Mouse (Mus musculus): ENCODE results near the gene Cnot2.

The Cnot2 gene

DNA sequence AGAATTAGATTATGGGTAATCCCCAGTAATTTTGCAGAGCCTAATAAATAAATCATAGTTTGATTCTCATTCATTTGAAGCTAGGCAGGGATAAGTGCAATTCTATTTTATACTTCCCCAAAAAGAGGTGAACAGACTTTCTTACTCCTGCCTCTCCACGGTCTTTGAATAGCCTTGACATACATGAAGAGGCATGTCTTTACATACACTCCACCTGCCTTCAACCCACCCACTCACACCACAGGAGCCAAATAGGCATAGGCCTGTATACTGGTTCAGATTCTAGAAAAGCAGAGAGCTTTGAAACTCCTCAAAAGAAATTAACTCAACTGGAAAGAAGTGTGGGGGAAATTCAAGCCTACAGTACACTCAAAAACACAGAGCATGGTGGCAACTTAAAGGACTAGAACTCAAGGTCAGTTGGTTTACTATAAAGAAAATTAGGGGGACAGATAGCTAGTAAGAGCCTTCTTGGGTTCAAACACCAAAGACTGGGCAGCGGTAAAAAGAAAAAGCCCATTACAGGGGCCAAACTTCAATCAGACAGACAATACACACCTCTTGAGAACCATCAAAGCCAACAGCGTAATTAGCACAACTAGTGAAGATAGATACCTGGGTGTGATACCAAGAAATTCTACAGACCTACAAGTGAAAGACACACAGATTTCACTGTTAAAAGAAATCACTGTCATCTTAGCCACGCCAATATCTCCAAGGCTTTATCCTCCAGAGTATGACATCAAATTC, 18.4 kb downstream of the Cnot2 start:
- no peak for DNase-seq (ENCODE audit: extremely low spot score)

- DNase-seq (ENCODE audit: extremely low spot score), result no peak
These were observed 19.1 kb downstream of the Cnot2 start for GRCm38 (mm10) chr10:116562210-116562609.

- no peak for DNase-seq (ENCODE audit: extremely low spot score)
These were observed 22.1 kb downstream of the Cnot2 start for GRCm38 (mm10) chr10:116559171-116559570.

DNA sequence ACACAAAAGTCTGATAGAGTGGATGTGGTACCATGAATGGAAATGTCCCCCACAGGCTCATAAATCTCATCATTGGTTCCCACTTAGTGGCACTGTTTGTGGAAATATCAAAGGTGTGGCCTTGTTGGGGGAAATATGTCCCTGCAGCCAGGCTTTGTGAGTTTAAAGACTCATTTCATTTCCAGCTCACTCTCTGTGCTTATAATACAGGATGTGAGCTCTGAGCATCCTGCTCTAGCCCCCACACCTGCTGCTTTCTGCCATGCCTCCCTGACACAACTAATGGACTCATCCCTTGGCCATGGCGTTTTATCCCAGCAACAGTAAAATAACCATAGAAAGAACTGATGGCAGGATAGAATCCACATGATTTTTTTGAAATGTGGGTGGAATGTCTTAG, 24.1 kb downstream of the Cnot2 start:
- no peak for DNase-seq (ENCODE audit: extremely low spot score)

DNA sequence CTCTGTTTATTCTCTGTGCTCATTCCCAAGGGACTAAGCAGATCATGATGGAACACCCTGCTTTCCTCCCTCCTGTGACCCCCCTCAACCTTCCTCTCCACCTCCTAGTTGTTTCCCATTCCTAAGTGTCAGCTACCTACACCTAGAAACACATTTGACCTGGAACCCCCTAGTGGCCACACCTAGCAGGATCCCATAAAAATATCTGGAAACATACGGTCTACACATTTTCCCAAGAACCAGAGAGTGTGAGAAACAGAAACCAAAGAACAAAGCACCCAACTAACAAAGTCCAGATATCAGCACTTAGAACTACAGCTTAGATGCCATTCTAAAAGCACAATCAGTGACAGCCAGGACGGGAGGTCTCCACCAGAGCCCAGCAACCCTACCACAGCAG, 26.9 kb downstream of the Cnot2 start:
- no peak for DNase-seq (ENCODE audit: extremely low spot score)

DNA sequence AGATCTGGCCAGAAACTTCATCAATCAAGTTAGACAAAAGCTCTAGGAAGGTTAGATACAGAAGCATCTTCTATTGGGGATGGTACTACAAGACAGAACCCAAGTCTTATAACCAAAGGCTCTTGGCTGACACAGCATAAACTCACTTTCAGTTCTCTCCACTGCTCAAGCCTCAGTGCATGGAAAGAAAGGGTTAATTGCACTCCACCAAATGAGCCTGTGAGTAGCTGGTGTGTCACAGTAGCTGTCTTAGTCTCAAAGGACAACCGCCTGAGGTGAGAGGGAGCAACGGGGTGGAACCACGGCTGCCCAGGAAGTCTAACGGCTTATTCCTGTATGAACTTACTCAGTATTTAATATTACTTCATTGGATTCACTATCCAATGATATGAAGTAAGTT, 33.4 kb downstream of the Cnot2 start:
- DNase-seq (ENCODE audit: extremely low spot score), result no peak

DNA sequence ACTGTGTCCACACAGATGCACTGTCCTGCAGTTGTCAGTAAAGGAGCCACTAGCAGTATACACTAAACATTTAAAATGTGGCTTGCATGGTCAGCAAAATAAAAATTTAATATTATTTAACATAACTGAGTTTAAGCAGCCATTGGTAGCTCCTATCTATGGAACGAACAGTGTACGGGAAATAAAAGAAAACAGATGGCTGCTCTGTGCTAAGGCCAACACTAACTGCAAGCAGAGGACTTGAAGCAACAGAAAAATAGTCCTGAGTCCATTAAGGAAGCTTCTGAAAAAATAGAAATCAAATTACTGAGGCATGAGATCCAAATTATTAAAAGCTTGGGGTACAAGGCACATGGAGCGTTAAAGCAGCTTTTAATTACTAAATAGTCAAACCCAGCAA, 35.1 kb downstream of the Cnot2 start:
- no peak for DNase-seq (ENCODE audit: extremely low spot score)

DNA sequence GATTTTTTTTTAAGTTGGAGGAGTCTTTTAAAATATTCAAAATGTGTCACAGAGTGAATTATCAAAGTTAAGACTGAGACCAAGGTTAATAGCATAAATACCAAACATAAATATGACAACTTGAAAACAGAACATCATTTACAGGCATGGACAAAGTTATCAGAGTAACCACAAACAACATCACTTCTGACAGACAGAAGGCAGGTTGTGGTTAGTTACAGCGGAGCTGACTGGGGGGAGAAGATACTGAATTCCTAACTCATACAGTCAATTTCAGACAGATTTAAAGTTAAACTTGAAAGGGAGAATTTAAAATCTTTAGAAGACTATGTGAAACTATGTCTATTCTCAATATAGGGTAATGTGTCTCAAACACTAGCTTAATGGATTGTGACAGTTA, 38.2 kb downstream of the Cnot2 start:
- DNase-seq (ENCODE audit: extremely low spot score), result no peak

GRCm38 (mm10) chr10:116540750-116541149, 40.6 kb downstream of the Cnot2 start:
- no peak for DNase-seq (ENCODE audit: extremely low spot score)

- no peak for DNase-seq (ENCODE audit: extremely low spot score)
These were observed 43.8 kb downstream of the Cnot2 start for GRCm38 (mm10) chr10:116537495-116537894.

DNA sequence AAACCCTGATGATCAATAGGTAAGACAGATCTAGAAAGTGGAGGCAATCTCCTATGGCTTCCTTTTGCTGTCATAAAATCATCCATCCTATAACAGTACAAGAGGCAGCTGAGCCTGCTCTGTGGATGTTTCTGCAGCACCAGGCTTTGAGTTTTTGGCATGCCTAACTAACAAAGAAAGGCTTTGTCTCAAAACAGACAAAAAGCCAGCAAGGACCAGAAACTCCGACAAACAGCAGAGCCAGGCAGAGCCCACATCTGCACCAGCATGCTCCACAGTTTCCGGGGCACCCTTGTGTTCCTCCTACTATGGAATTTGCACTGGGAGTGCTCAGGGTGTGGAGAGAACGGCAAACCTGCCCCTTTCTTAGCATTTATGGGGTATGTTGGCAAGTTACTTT, 47.0 kb downstream of the Cnot2 start:
- DNase-seq (ENCODE audit: extremely low spot score), result no peak

DNA sequence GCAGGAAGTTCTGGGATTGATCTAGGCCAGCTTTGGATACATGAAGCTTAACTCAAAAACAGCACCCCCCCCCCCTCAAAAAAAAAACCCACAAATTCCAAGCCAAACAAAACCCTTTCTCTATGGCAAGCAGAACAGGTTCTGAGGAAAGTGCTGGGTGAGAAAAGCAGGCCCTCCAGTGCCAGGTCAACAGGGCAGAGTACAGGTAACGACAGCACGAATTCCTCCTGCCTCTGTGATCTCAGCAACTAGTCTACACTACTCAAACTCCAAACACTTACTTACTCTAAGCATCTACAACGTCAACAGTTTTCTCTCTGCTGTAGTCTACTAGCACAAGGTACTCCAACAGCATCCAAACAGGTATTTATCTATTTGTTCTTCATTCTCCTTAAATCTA, 48.8 kb downstream of the Cnot2 start:
- DNase-seq (ENCODE audit: extremely low spot score), result no peak

DNA sequence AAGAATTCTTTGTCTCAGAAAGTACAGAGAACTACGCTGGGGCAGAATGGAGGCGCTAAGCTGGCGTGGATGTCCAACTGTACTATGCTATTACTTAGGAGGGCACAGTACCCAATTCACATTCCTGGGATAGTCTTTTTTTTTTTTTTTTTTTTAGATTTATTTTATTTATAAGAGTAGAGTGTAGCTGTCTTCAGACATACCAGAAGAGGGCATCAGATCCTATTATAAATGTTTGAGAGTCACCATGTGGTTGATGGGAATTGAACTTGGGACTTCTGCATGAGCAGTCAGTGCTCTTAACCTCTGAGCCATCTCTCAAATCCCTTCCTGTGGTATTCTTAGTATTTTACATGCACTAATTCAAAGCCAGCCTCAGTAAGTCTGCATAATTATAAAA, 50.2 kb downstream of the Cnot2 start:
- DNase-seq (ENCODE audit: extremely low spot score), result no peak

DNA sequence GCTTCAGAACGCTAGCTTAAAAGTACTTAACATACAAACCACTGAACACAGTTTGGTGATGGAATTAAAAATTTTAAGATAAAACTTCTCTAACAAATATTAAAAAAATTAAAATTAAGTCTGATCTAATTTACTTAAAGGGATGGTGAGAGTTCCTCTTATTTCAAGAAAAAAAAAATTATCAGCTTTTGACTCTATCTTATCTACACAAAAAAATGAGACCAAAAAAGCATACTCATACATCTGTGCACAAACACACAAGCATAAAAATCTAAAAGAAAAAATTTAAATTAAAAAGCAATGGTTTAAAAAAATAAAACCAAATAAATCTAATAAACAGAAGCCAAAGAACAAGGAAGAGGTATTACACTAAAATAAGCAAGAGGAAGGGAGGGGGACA, 61.7 kb downstream of the Cnot2 start:
- DNase-seq (ENCODE audit: extremely low spot score), result no peak

DNA sequence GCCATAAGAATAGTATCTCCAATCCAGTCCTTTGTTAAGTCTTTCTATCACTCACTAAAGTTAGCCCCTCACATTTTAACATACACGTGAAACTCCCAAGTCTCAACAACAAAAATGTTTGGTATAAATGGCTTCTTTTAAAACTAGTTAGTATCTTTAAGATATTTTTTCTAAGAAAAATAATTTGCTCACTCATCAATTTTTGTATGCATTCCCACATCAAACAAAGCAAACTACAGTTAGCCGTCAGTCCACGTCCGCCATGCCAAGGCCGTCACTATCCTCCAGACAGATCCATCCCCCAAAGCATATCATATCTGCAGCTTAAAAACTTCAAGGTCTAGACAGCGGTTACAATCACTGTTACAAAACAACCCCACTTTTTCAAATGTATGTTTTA, 65.7 kb downstream of the Cnot2 start:
- DNase-seq (ENCODE audit: extremely low spot score), result no peak

DNA sequence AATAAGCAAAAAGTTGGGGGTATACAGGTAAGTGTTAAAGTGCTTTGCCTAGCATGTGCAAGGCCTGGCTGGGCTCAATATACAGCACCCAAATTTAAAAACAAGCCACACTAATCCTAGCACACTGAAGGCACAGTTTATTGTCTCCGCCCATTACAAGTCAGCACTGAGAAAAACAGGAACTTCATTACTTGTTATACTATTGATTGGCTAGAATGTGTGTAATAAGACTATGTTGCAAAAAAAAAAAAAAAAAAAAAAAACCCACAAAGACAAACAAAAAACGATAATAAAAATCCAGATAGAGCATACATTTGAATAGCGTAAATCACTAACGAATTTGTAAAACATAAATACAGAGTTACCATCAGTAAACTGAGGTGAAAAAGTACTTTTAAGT, 66.2 kb downstream of the Cnot2 start:
- no peak for DNase-seq (ENCODE audit: extremely low spot score)

DNA sequence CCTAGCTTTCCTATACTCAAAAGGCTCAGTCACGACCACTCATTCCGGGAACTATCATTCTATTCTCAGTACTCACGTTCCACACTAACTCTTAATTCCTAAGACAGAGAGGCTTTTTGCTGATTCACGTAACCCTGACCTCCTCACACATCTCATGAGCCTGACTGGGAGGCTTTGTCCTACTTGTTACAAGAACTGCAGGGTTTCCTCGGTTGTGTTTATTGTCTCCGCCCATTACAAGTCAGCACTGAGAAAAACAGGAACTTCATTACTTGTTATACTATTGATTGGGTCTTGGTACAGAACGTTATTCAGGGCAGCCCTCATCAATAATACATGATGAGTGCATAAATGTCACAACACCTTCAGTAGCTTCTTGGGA, 68.1 kb downstream of the Cnot2 start:
- no peak for DNase-seq (ENCODE audit: extremely low spot score)

DNA sequence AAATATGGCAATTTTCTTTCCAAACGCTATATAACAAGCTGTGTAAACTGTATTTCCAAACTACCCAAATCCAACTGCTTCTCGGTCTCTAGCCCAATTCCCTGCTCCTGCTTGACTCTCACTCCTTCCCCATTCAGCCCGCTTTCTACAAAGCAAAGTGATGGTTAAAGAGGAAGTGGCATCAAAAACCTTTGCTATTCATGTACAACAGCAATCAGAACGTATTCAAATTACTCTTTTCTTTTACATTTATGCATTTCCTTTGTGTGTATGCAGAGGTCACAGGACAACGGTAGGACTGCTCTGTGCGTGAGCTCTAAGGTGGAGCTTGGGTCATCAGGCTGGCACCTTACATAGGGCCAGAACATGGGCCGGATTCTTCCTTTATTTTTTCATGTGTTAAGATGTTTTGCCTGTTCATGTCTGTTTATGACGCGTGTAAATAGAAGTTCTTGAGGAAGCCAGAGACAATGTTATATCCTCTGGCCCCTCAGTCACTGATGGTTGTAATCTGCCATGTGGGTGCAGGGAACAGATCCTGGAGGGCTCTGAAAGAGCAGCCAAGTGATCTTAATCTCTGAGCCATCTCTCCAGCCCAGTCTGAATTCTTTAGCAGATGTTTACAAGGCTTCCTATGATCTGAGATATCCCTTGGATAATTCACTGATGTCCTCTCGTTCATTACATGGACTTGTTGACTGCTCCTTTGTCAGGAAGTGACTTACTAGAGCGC, 68.6 kb downstream of the Cnot2 start:
- DNase-seq (ENCODE audit: extremely low spot score), result no peak

DNA sequence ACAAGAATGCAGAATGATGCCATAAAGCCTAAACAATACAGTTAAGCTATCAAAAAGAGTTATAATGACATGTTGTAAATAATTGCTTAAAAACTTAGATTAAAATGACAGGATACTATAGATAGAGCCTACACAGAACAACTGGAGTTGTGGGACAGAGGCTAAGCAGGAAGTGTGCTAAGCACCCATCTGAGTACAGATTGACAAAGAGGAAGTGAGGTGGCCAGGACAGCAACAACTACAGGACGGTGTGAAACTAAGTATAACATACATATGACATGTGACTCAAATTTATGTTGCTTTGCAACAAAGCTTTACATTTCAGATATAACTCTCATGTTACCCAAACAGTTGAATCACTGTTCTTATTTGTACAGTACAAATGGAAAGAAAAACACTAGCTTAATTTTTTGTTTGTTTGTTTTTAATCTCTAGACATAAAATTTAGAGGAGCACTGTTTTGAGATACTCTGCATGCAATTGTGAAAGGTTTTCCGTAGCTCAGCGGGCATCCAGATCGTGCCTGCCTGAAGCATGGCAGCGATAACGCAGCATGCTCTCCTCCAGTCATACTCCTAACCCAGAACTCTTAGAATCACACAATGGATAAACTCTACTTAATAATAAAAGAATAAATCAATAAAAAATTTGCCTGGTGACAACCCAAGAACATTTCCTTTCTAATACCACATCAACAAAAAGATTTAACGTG, 75.9 kb downstream of the Cnot2 start:
- no peak for DNase-seq (ENCODE audit: extremely low spot score)

- DNase-seq (ENCODE audit: extremely low spot score), result no peak
These were observed 88.5 kb downstream of the Cnot2 start for GRCm38 (mm10) chr10:116492768-116493167.

DNA sequence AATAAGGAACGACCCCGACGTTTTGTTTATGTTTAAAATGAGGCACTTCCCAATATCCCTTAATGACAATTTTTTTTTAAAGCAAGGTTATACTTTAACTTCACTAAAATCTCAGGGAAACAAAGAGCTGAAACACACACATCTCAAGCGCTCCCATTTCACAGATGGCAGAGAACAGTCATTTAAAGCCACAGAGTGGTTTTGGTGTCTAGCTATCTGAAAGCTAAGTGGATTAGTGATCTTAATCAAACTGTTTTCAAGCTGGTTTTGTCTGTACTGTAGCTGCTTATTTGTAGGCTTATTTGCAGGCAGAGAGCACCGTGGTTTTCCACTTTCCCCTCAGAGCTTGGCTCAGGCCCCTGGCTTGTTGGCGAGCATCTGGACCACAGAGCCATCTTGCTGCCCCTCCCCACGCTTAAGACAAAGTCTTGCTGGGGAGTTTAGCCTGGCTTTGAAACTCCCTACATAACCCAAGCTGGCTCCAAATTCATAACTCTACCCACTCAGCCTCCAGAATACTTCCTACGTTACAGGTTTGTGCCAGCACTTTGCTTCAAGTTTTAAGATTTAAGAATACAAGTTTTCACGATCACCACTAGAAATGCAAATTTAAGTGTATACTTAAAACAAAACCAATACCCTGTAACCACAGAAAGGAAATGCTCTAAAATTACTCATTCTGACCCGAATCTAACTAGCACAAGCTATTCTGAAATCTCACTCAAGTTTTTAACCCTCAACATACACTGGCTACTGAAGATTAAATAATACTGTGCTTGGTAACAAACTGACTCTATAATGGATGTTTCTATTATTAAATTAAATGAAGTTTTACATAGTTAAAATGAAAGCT, 94.2 kb downstream of the Cnot2 start:
- no peak for DNase-seq (ENCODE audit: extremely low spot score)

DNA sequence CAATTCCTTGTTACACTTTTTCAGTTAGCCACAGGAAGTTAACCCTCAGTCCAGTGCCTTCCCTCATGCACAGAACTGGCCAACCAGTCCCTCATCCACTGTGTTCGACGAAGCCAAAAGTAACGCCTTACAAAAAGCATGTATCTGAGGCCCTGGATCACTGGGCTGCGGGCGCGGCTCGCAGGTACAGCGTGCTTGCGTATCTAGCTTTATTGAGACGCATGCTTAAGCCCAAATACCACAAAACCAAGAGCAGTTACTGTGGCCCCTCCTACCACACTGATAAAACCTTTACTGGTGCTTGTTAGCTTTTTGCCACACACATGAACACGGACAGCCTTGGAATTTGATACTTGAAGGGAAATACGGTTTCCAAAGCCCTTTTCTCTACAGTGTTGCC, 99.4 kb downstream of the Cnot2 start:
- DNase-seq (ENCODE audit: extremely low spot score), result no peak

Measured in embryo, embryonic 9.5 days (tissue).